Mouse (Mus musculus) ES-E14 (cell line): ENCODE results near the gene Tjp2.

ENCODE experiments used
- CHD2 ChIP-seq: IDR thresholded peaks from 2 replicates; pipeline ENCODE4 v1.6.1; 2014; ENCODE audit warnings: mild to moderate bottlenecking, low read depth, low read length, inconsistent platforms
- ZC3H11A ChIP-seq: IDR thresholded peaks from 2 replicates; pipeline ENCODE4 v1.6.1; 2012; ENCODE audit warnings: low read depth, mild to moderate bottlenecking, inconsistent platforms, low read length, borderline replicate concordance
- ZNF384 ChIP-seq: IDR thresholded peaks from 2 replicates; pipeline ENCODE4 v1.6.1; 2012; ENCODE audit warnings: low read depth, low read length, inconsistent platforms

- TF ChIP-seq ZNF384 (no peak), ZC3H11A (no peak), CHD2 (no peak)
Measured at GRCm38 (mm10) chr19:24090366-24090765, 134.5 kb downstream of the Tjp2 start.
